In genomic region chr11:120314721-120315415, GRCm38 (mm10) we compare ENCODE assay signal across 8 mouse cellular contexts. TPM values are rescaled to one million over a fixed set of nuclear protein-coding genes. Genes with fewer than 3 reads are reported as not detected.
DNase-seq lines count a peak whose midpoint lies in the region; ATAC-seq and TF ChIP-seq lines count a peak whose summit lies in the region.

No protein-coding gene starts in this region.

- H3K9ac ChIP-seq in kidney, embryonic 16.5 days (replicated peaks; ENCODE audit: low read length): no peak overlapping the region; the same call in 1 of the 2 replicates
- no peak overlapping the region for H3K9ac ChIP-seq in embryonic facial prominence, embryonic 13.5 days
- H3K9ac ChIP-seq in intestine, embryonic 14.5 days (ENCODE audit: low read length): no peak overlapping the region

- H3K27me3 ChIP-seq in kidney, embryonic 16.5 days (ENCODE audit: insufficient read depth, low read length): no peaks in the 10 kb centered on the region
- no peaks in the 10 kb centered on the region for H3K27me3 ChIP-seq in embryonic facial prominence, embryonic 13.5 days
- no peaks in the 10 kb centered on the region for H3K27me3 ChIP-seq in intestine, embryonic 14.5 days (replicated peaks; ENCODE audit: control insufficient read depth, insufficient read depth, low read length)

- 58% methylated on average over 16 of the region's 16 CpGs for WGBS in kidney, embryonic 16.5 days
- WGBS in embryonic facial prominence, embryonic 13.5 days: 47% methylated on average over 16 of the region's 16 CpGs
- WGBS in intestine, embryonic 14.5 days: 56% methylated on average over 16 of the region's 16 CpGs
- WGBS in lung, adult 2 months: 58% methylated on average over 16 of the region's 16 CpGs

- no peak overlapping the region for H3K4me3 ChIP-seq in kidney, embryonic 16.5 days (ENCODE audit: low read length)
- H3K4me3 ChIP-seq in embryonic facial prominence, embryonic 13.5 days: peak overlapping the region; percentile 52
- 0 out of 2 replicates have a peak overlapping the region, but pooled peaks have one; percentile 49 for H3K4me3 ChIP-seq in intestine, embryonic 14.5 days (ENCODE audit: low read depth, low read length)
- H3K4me3 ChIP-seq in lung, adult 2 months (replicated peaks; ENCODE audit: extremely low read depth, low read depth, low read length): no peak overlapping the region

- no peak for TF ChIP-seq POLR2A in lung, adult 2 months (IDR thresholded peaks at IDR 0.05; ENCODE audit: borderline replicate concordance, extremely low read depth, low read depth, low read length)

- H3K4me2 ChIP-seq in kidney, embryonic 16.5 days (replicated peaks; ENCODE audit: low read depth, low read length): peak overlapping the region; percentile 65; the same call in 1 of the 2 replicates
- H3K4me2 ChIP-seq in embryonic facial prominence, embryonic 13.5 days: peak overlapping the region; percentile 89; the same call in 1 of the 2 replicates
- peak overlapping the region; percentile 72 for H3K4me2 ChIP-seq in intestine, embryonic 14.5 days (ENCODE audit: low read length)

- peak overlapping the region; percentile 99; the same call in 1 of the 2 replicates for H3K27ac ChIP-seq in kidney, embryonic 16.5 days (ENCODE audit: low read length)
- peak overlapping the region; percentile 94; the same call in 1 of the 2 replicates for H3K27ac ChIP-seq in embryonic facial prominence, embryonic 13.5 days
- peak overlapping the region; percentile 98; the same call in 1 of the 2 replicates for H3K27ac ChIP-seq in intestine, embryonic 14.5 days (ENCODE audit: low read depth)

- ATAC-seq in kidney, embryonic 16.5 days (ENCODE audit: low FRiP score, low TSS enrichment): no peak
- ATAC-seq in embryonic facial prominence, embryonic 13.5 days (ENCODE audit: insufficient number of reproducible peaks, insufficient read depth, low FRiP score, low TSS enrichment, low read depth): no peak
- ATAC-seq in intestine, embryonic 14.5 days (replicated peaks; ENCODE audit: low FRiP score, low TSS enrichment, low read depth): no peak

- H3K36me3 ChIP-seq in kidney, embryonic 16.5 days (ENCODE audit: insufficient read depth, low read length): no peaks in the 10 kb centered on the region
- no peaks in the 10 kb centered on the region for H3K36me3 ChIP-seq in embryonic facial prominence, embryonic 13.5 days
- no peaks in the 10 kb centered on the region for H3K36me3 ChIP-seq in intestine, embryonic 14.5 days (ENCODE audit: control insufficient read depth, insufficient read depth, low read length)

- no peak for TF ChIP-seq CTCF in lung, adult 2 months (IDR thresholded peaks at IDR 0.05; ENCODE audit: insufficient read depth, low read length)

- no peak for DNase-seq in kidney, postnatal 36 days
- DNase-seq in intestine, embryonic 14.5 days (ENCODE audit: low spot score): peak; percentile 43
- DNase-seq in neural tube, embryonic 10.5 days (ENCODE audit: extremely low spot score, low spot score): peak; percentile 12
- DNase-seq in thymus, postnatal 4 days: no peak
- no peak for DNase-seq in thymus, adult 18-20 months
- DNase-seq in lung, adult 2 months: no peak

- peaks cover 37% of the 10 kb centered on the region for H3K4me1 ChIP-seq in kidney, embryonic 16.5 days (ENCODE audit: insufficient read depth, low read length)
- peaks cover 50% of the 10 kb centered on the region for H3K4me1 ChIP-seq in embryonic facial prominence, embryonic 13.5 days
- H3K4me1 ChIP-seq in intestine, embryonic 14.5 days (replicated peaks; ENCODE audit: control insufficient read depth, insufficient read depth, low read length): peaks cover 28% of the 10 kb centered on the region
- peaks cover 9% of the 10 kb centered on the region; the same call in 1 of the 2 replicates for H3K4me1 ChIP-seq in lung, adult 2 months (ENCODE audit: control insufficient read depth, insufficient read depth, low read length)

- no peaks in the 10 kb centered on the region for H3K9me3 ChIP-seq in kidney, embryonic 16.5 days (ENCODE audit: low read length)
- H3K9me3 ChIP-seq in embryonic facial prominence, embryonic 13.5 days: no peaks in the 10 kb centered on the region
- no peaks in the 10 kb centered on the region for H3K9me3 ChIP-seq in intestine, embryonic 14.5 days (ENCODE audit: control insufficient read depth, low read length)

RNA-seq across cellular contexts. Expression of gene Actg1, which starts 33.5 kb away (rescaled TPM):
- 2,803 and 2,860 TPM in 2 replicates for polyA plus RNA-seq in kidney, embryonic 16.5 days (2015; fragmentation: Nextera tagmentation; extraction: Ambion mirVana)
- 2,524 and 2,741 TPM in 2 replicates for polyA plus RNA-seq in embryonic facial prominence, embryonic 13.5 days (2015; fragmentation: Nextera tagmentation; extraction: Ambion mirVana)
- 2,797 and 3,021 TPM in 2 replicates for polyA plus RNA-seq in intestine, embryonic 14.5 days (2014; fragmentation: Nextera tagmentation; extraction: Ambion mirVana)
- polyA plus RNA-seq in lung, adult 2 months (2012; rRNA removed): 941 and 1,175 TPM in 2 replicates

RNA-seq across cellular contexts. Expression of gene Fscn2, which starts 46.5 kb away (rescaled TPM):
- polyA plus RNA-seq in kidney, embryonic 16.5 days (2015; fragmentation: Nextera tagmentation; extraction: Ambion mirVana): 0.72 and 0.82 TPM in 2 replicates
- 0.25 and 1.1 TPM in 2 replicates for polyA plus RNA-seq in embryonic facial prominence, embryonic 13.5 days (2015; fragmentation: Nextera tagmentation; extraction: Ambion mirVana)
- polyA plus RNA-seq in intestine, embryonic 14.5 days (2014; fragmentation: Nextera tagmentation; extraction: Ambion mirVana): 0.12 and 0.65 TPM in 2 replicates
- 0.06 and 0.60 TPM in 2 replicates for polyA plus RNA-seq in lung, adult 2 months (2012; rRNA removed)

Comparison
In these comparisons a context has a peak if more than half of its experiments do, and no peak if none do; other contexts are left out.
1. H3K4me3 ChIP-seq: peak in embryonic facial prominence, embryonic 13.5 days (single experiment) and intestine, embryonic 14.5 days (single experiment); none in kidney, embryonic 16.5 days (single experiment) and lung, adult 2 months (single experiment).
2. DNase-seq: peak in intestine, embryonic 14.5 days (single experiment) and neural tube, embryonic 10.5 days (single experiment); none in kidney, postnatal 36 days (0 of 2), thymus, postnatal 4 days (single experiment), thymus, adult 18-20 months (0 of 2) and lung, adult 2 months (single experiment).
3. Peak in every context shown above with its lines, with median percentiles within 50 percentile points of each other: H3K27ac ChIP-seq and H3K4me2 ChIP-seq.